Mouse (Mus musculus) thymus, adult 2 months (tissue): ENCODE results near the gene Spats2.

ENCODE experiments used
- CTCF ChIP-seq: fragments of 200-500 bp; IDR thresholded peaks from 2 replicates; pipeline ENCODE4 v1.5.1; 2012; ENCODE audit warnings: mild to moderate bottlenecking, control low read depth, low read length, moderate library complexity, borderline replicate concordance; ENCODE audit not compliant: control insufficient read depth, poor library complexity, insufficient read depth; ENCODE audit errors: extremely low read depth
- POLR2A ChIP-seq: fragments of 200-500 bp; IDR thresholded peaks from 2 replicates; pipeline ENCODE4 v1.6.1; 2012; ENCODE audit warnings: mild to moderate bottlenecking, low read length, control low read depth, moderate library complexity; ENCODE audit not compliant: control insufficient read depth, poor library complexity, insufficient read depth; ENCODE audit errors: extremely low read depth

- TF ChIP-seq CTCF (no peak), POLR2A (no peak)
Observed at GRCm38 (mm10) chr15:99221315-99221952, 95.7 kb downstream of the Spats2 start.
